Mouse (Mus musculus) neural tube, postnatal 0 days (tissue): Measurements from ENCODE around the gene Dusp27. TPM values are rescaled to one million over a fixed set of nuclear protein-coding genes. Genes with fewer than 3 reads are reported as not detected.

ENCODE experiments used
- polyA plus RNA-seq: library from polyadenylated mRNA; unstranded; fragments of >200 nt; fragmentation: Nextera tagmentation; extraction: Ambion mirVana; gene quantifications from 2 replicates; pipeline ENCODE4 v1.2.1, GENCODE M21; 2015

Dusp27 gene
- 0.57 TPM in 2 replicates for polyA plus RNA-seq

GRCm38 (mm10) chr1:166127719-166128118, at the start of gene Dusp27:
Gene Dusp27 (minus strand): TSS chr1:166127922.

GRCm38 (mm10) chr1:166130224-166130860, 2.6 kb upstream of the Dusp27 start, which contains the start of gene Gpa33:
Gene Gpa33 (plus strand): TSS chr1:166130238.

Other genes starting within 250 kb of the Dusp27 start
- gene Pou2f1, start 125.2 kb downstream of the Dusp27 start, polyA plus RNA-seq: 10.8 and 12.7 TPM in 2 replicates
- not detected in 2 replicates for gene Gpa33, start 2.3 kb upstream of the Dusp27 start, polyA plus RNA-seq
- 0.22 and 0.24 TPM in 2 replicates for gene Mael, start 110.8 kb upstream of the Dusp27 start, polyA plus RNA-seq
- gene Ildr2, start 126.2 kb upstream of the Dusp27 start, polyA plus RNA-seq: 6.6 TPM in 2 replicates